Mouse (Mus musculus) hindbrain, embryonic 14.5 days (tissue): ENCODE results near the gene Mmachc. TPM values are rescaled to one million over a fixed set of nuclear protein-coding genes. Genes with fewer than 3 reads are reported as not detected.
"Not testable (repeated sequence)": the region's sequence is repeated elsewhere in the genome, so short reads cannot be mapped to it uniquely, and the experiment has no call there.

Experiments
- ATAC-seq: fragments of 200-750 bp; cut with Nextera tagmentation; 2 replicates; pipeline ENCODE4 v1.8.0; 2017; ENCODE audit warnings: moderate number of reproducible peaks, mild to moderate bottlenecking, moderate TSS enrichment, moderate library complexity; ENCODE audit not compliant: low FRiP score
- DNase-seq: peaks from one replicate; pipeline ENCODE4 v3.0.0-alpha.2; 2015; ENCODE audit warnings: low spot score
- H3K27ac ChIP-seq: fragments of 300-500 bp; sonication (generic); 2 replicates; pipeline ENCODE4 v1.5.1; 2014; ENCODE audit warnings: mild to moderate bottlenecking, moderate library complexity
- H3K27me3 ChIP-seq: fragments of 300-500 bp; sonication (generic); 2 replicates; pipeline ENCODE4 v1.6.1; 2014; ENCODE audit warnings: mild to moderate bottlenecking, low read length, mixed read lengths; ENCODE audit not compliant: control insufficient read depth, insufficient read depth
- H3K36me3 ChIP-seq: fragments of 300-500 bp; sonication (generic); replicated peaks from 2 replicates; pipeline ENCODE4 v1.6.1; 2014; ENCODE audit not compliant: control insufficient read depth, insufficient read depth
- H3K4me1 ChIP-seq: fragments of 300-500 bp; sonication (generic); replicated peaks from 2 replicates; pipeline ENCODE4 v1.6.1; 2014; ENCODE audit warnings: antibody characterized with exemption, low read length, mixed read lengths; ENCODE audit not compliant: control insufficient read depth, insufficient read depth
- H3K4me2 ChIP-seq: fragments of 300-500 bp; sonication (generic); replicated peaks from 2 replicates; pipeline ENCODE4 v1.6.1; 2014; ENCODE audit warnings: mild to moderate bottlenecking, moderate library complexity
- H3K4me3 ChIP-seq: fragments of 300-500 bp; sonication (generic); replicated peaks from 2 replicates; pipeline ENCODE4 v1.5.1; 2014; ENCODE audit warnings: mild to moderate bottlenecking, low read length
- H3K9ac ChIP-seq: fragments of 300-500 bp; sonication (generic); 2 replicates; pipeline ENCODE4 v1.6.1; 2014
- H3K9me3 ChIP-seq: fragments of 300-500 bp; sonication (generic); 2 replicates; pipeline ENCODE4 v1.6.1; 2016; ENCODE audit warnings: low read length; ENCODE audit not compliant: control insufficient read depth
- WGBS: fragments of 180-500 bp; shearing (Covaris S2); extraction: QIAGEN DNeasy Blood & Tissue Kit; methylation state at CpG from one replicate; pipeline ENCODE4 v1.1.7; 2014; 5-methylcytosine and 5-hydroxymethylcytosine counted together
- polyA plus RNA-seq: library from polyadenylated mRNA; unstranded; fragments of >200 nt; fragmentation: Nextera tagmentation; extraction: Ambion mirVana; gene quantifications from 2 replicates; pipeline ENCODE4 v1.2.1, GENCODE M21; 2014

Gene Mmachc
- polyA plus RNA-seq, 1 experiment from 2014 or later, result 14.8 TPM

GRCm38 (mm10) chr4:116660829-116661228 is 47.4 kb downstream of the Mmachc start:
- Histone ChIP-seq H3K9ac (no peak overlapping the region), H3K4me2 (no peak overlapping the region), H3K9me3 (no peaks in the 10 kb centered on the region), H3K4me3 (no peak overlapping the region), H3K36me3 (no peaks in the 10 kb centered on the region), H3K27ac (no peak overlapping the region), H3K4me1 (no peaks in the 10 kb centered on the region), H3K27me3 (no peaks in the 10 kb centered on the region)
- WGBS, result 79% methylated on average over 6 of the region's 6 CpGs
- DNase-seq (no peak), ATAC-seq (no peak)

- H3K4me1 ChIP-seq, H3K4me3 ChIP-seq, H3K9me3 ChIP-seq, H3K27ac ChIP-seq, H3K9ac ChIP-seq, H3K4me2 ChIP-seq, DNase-seq, ATAC-seq, H3K36me3 ChIP-seq, H3K27me3 ChIP-seq: not testable (repeated sequence)
- 92% methylated on average over 6 of the region's 6 CpGs for WGBS
Observed at GRCm38 (mm10) chr4:116659916-116660315, 48.3 kb downstream of the Mmachc start.

GRCm38 (mm10) chr4:116659474-116659873 is 48.7 kb downstream of the Mmachc start:
- H3K4me1 ChIP-seq, result no peaks in the 10 kb centered on the region
- no peak overlapping the region for H3K4me3 ChIP-seq
- no peak for DNase-seq
- H3K27me3 ChIP-seq, result no peaks in the 10 kb centered on the region
- H3K36me3 ChIP-seq, result no peaks in the 10 kb centered on the region
- H3K27ac ChIP-seq, result no peak overlapping the region
- H3K9me3 ChIP-seq, result no peaks in the 10 kb centered on the region
- H3K4me2 ChIP-seq, result no peak overlapping the region
- ATAC-seq, result no peak
- WGBS, result 65% methylated on average over 2 of the region's 2 CpGs
- H3K9ac ChIP-seq, result no peak overlapping the region

- WGBS, result 41% methylated on average over 3 of the region's 3 CpGs
- Histone ChIP-seq H3K4me2 (no peak overlapping the region), H3K4me3 (no peak overlapping the region), H3K27ac (no peak overlapping the region), H3K36me3 (no peaks in the 10 kb centered on the region), H3K27me3 (no peaks in the 10 kb centered on the region), H3K4me1 (no peaks in the 10 kb centered on the region), H3K9ac (no peak overlapping the region), H3K9me3 (no peaks in the 10 kb centered on the region)
- ATAC-seq, result no peak
- DNase-seq, result no peak
Observed at GRCm38 (mm10) chr4:116657971-116658370, 50.2 kb downstream of the Mmachc start.

DNA sequence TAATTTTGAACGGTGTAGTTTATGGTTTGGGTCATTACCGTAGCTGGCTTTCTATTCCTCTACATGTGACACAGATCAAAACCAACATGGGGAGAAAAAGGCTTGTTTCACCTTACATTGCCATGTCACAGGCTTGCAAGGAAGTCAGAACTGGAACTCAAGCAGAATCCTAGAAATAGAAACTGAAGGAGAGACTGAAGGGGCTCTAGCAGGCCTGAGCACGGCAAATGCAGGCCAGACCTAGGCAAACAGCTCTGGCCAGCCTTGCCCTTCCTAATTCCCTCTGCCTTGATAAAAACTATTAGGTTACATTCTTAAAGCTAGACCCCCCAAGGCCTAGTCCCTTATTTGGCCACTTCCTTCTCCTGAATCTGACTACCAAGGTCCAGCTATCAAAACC is 52.5 kb downstream of the Mmachc start:
- 82% methylated on average over 3 of the region's 3 CpGs for WGBS
- Histone ChIP-seq H3K4me3 (no peak overlapping the region), H3K36me3 (no peaks in the 10 kb centered on the region), H3K4me1 (0 out of 2 replicates have a peak, but pooled peaks cover 3% of the 10 kb centered on the region), H3K27me3 (no peaks in the 10 kb centered on the region), H3K9me3 (no peaks in the 10 kb centered on the region), H3K9ac (no peak overlapping the region), H3K4me2 (no peak overlapping the region), H3K27ac (no peak overlapping the region)
- DNase-seq (no peak), ATAC-seq (no peak)

DNA sequence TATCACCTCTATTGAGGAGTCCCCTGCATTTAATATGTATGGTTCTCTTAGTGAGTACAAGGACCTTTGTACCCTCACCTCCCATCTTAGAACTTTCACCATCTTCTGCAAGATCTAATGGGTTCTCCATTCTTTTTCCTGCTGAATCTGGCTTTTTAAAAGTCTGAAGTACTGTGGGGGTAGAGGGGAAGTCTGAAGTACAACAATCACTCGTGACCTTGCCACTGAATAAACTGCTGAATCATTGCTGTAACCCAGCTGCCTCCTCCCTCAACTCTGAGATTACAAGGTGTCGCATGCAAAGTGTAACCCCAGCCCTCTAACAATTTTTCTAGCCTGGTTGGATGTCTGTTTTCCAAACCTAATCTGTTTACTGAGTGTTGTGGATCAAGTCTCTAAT is 53.1 kb downstream of the Mmachc start:
- no peaks in the 10 kb centered on the region for H3K9me3 ChIP-seq
- H3K9ac ChIP-seq, result no peak overlapping the region
- no peak overlapping the region for H3K27ac ChIP-seq
- 64% methylated on average over 2 of the region's 2 CpGs for WGBS
- H3K4me1 ChIP-seq, result peaks cover 7% of the 10 kb centered on the region
- no peaks in the 10 kb centered on the region for H3K36me3 ChIP-seq
- no peaks in the 10 kb centered on the region for H3K27me3 ChIP-seq
- DNase-seq (no peak), ATAC-seq (no peak)
- H3K4me3 ChIP-seq, result no peak overlapping the region
- H3K4me2 ChIP-seq, result no peak overlapping the region

- 92% methylated on average over 6 of the region's 6 CpGs for WGBS
- Histone ChIP-seq H3K9me3 (no peaks in the 10 kb centered on the region), H3K4me3 (no peak overlapping the region), H3K36me3 (0 out of 2 replicates have a peak, but pooled peaks cover 7% of the 10 kb centered on the region), H3K27me3 (no peaks in the 10 kb centered on the region), H3K27ac (no peak overlapping the region), H3K4me2 (no peak overlapping the region), H3K4me1 (peaks cover 22% of the 10 kb centered on the region), H3K9ac (no peak overlapping the region)
- DNase-seq, result no peak
- ATAC-seq, result no peak
Observed at GRCm38 (mm10) chr4:116653228-116653627, 55.0 kb downstream of the Mmachc start.

Other genes with a start within 250 kb of the Mmachc start
- 60.0 and 68.7 TPM in 2 replicates for gene Mast2, start 244.2 kb downstream of the Mmachc start, polyA plus RNA-seq
- gene Ipp, start 200.9 kb downstream of the Mmachc start, polyA plus RNA-seq, result 3.8 and 4.6 TPM in 2 replicates
- gene Tmem69, start 152.5 kb downstream of the Mmachc start, polyA plus RNA-seq, result 27.2 and 27.9 TPM in 2 replicates
- 18.9 and 21.4 TPM in 2 replicates for gene Gpbp1l1, start 150.7 kb downstream of the Mmachc start, polyA plus RNA-seq
- gene Ccdc17, start 111.8 kb downstream of the Mmachc start, polyA plus RNA-seq, result 3.8 and 5.3 TPM in 2 replicates
- gene Nasp, start 80.5 kb downstream of the Mmachc start, polyA plus RNA-seq, result 86.3 and 88.9 TPM in 2 replicates
- gene Akr1a1, start 56.7 kb downstream of the Mmachc start, polyA plus RNA-seq, result 712 and 742 TPM in 2 replicates
- 432 and 436 TPM in 2 replicates for gene Prdx1, start 22.9 kb downstream of the Mmachc start, polyA plus RNA-seq
- gene Ccdc163, start 103 bp upstream of the Mmachc start, polyA plus RNA-seq, result 11.3 and 11.5 TPM in 2 replicates
- gene Tesk2, start 12.5 kb upstream of the Mmachc start, polyA plus RNA-seq, result 2.8 and 3.0 TPM in 2 replicates
- 25.3 and 27.1 TPM in 2 replicates for gene Toe1, start 99.2 kb upstream of the Mmachc start, polyA plus RNA-seq
- 5.5 and 6.4 TPM in 2 replicates for gene Mutyh, start 99.3 kb upstream of the Mmachc start, polyA plus RNA-seq
- 1.8 and 1.9 TPM in 2 replicates for gene Hpdl, start 113.3 kb upstream of the Mmachc start, polyA plus RNA-seq
- 5.9 and 6.0 TPM in 2 replicates for gene Zswim5, start 169.0 kb upstream of the Mmachc start, polyA plus RNA-seq